Mouse (Mus musculus) hindbrain, postnatal 0 days (tissue): ENCODE data around the gene Dact3. TPM values are rescaled to one million over a fixed set of nuclear protein-coding genes. Genes with fewer than 3 reads are reported as not detected.
A peak's percentile ranks its signal among the peaks of the same experiment; 100 is the strongest.

Source experiments
- ATAC-seq: fragments of 200-750 bp; cut with Nextera tagmentation; 2 replicates; pipeline ENCODE4 v1.8.0; 2017; ENCODE audit warnings: mild to moderate bottlenecking, moderate TSS enrichment, moderate library complexity
- DNase-seq: peaks from one replicate; pipeline ENCODE4 v3.0.0-alpha.2; 2015; ENCODE audit warnings: low spot score
- H3K27ac ChIP-seq: fragments of 300-500 bp; sonication (generic); 2 replicates; pipeline ENCODE4 v1.5.1; 2014; ENCODE audit warnings: mild to moderate bottlenecking
- H3K27me3 ChIP-seq: fragments of 300-500 bp; sonication (generic); 2 replicates; pipeline ENCODE4 v1.6.1; 2014; ENCODE audit warnings: low read length, mixed read lengths; ENCODE audit not compliant: insufficient read depth
- H3K36me3 ChIP-seq: fragments of 300-500 bp; sonication (generic); 2 replicates; pipeline ENCODE4 v1.6.1; 2014; ENCODE audit warnings: low read length, mixed read lengths; ENCODE audit not compliant: insufficient read depth
- H3K4me1 ChIP-seq: fragments of 300-500 bp; sonication (generic); 2 replicates; pipeline ENCODE4 v1.6.1; 2014; ENCODE audit warnings: antibody characterized with exemption, low read length, mixed read lengths; ENCODE audit not compliant: insufficient read depth
- H3K4me2 ChIP-seq: fragments of 300-500 bp; sonication (generic); 2 replicates; pipeline ENCODE4 v1.6.1; 2014; ENCODE audit warnings: low read depth, mild to moderate bottlenecking, low read length, moderate library complexity, mixed read lengths
- H3K4me3 ChIP-seq: fragments of 300-500 bp; sonication (generic); 2 replicates; pipeline ENCODE4 v1.5.1; 2014; ENCODE audit warnings: low read length
- H3K9ac ChIP-seq: fragments of 300-500 bp; sonication (generic); replicated peaks from 2 replicates; pipeline ENCODE4 v1.6.1; 2014; ENCODE audit warnings: mild to moderate bottlenecking, low read length, moderate library complexity, mixed read lengths
- H3K9me3 ChIP-seq: fragments of 300-500 bp; sonication (generic); 2 replicates; pipeline ENCODE4 v1.6.1; 2016; ENCODE audit warnings: low read length, mixed read lengths
- CTCF ChIP-seq: IDR thresholded peaks from 2 replicates; pipeline ENCODE4 v1.5.1; 2016; ENCODE audit warnings: antibody characterized with exemption, control low read depth, low read depth
- WGBS: fragments of 180-500 bp; shearing (Covaris S2); extraction: QIAGEN DNeasy Blood & Tissue Kit; methylation state at CpG from one replicate; pipeline ENCODE4 v1.1.7; 2014; 5-methylcytosine and 5-hydroxymethylcytosine counted together
- polyA plus RNA-seq: library from polyadenylated mRNA; unstranded; fragments of >200 nt; fragmentation: Nextera tagmentation; extraction: Ambion mirVana; gene quantifications from 2 replicates; pipeline ENCODE4 v1.2.1, GENCODE M21; 2015
- total RNA-seq: library from RNA; depleted of rRNA; stranded (reverse); fragments of >200 nt; gene quantifications from 2 replicates; pipeline ENCODE4 v1.2.3, GENCODE M21; 2014

Dact3 gene
- total and polyA plus RNA-seq, 2 experiments from 2014 or later: 7.2 to 85.9 TPM

DNA sequence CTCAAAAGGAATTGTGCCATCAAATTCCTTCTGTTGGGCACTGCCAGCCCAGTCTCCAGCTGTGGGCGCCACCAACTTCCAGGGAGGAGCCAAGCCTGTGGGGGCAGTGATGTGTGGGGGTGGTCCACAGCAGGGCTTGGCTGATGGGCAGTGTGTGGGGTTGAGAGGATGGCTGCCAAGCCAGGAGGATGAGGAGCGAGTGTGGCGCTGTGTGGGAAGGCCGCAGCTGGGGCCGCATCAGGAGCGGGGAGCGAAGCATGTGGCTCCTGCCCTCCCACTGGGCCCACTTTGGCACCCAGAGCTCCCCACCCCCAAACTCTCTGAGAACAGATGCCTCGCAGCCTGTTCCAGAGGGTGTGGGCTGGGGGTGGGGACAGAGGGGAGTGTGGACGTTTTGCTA is 42.9 kb downstream of the Dact3 start:
- no peak overlapping the region for H3K4me3 ChIP-seq
- no peak overlapping the region; the same call in 1 of the 2 replicates for H3K9ac ChIP-seq
- peak; percentile 59 for DNase-seq
- H3K9me3 ChIP-seq: no peaks in the 10 kb centered on the region
- no peaks in the 10 kb centered on the region for H3K27me3 ChIP-seq
- H3K27ac ChIP-seq: peak overlapping the region; percentile 45; the same call in 1 of the 2 replicates
- 32% methylated on average over 9 of the region's 9 CpGs for WGBS
- no peak overlapping the region for H3K4me2 ChIP-seq
- no peak for TF ChIP-seq CTCF
- H3K4me1 ChIP-seq: peaks cover 26% of the 10 kb centered on the region
- ATAC-seq: peak; percentile 18; the same call in 1 of the 2 replicates
- H3K36me3 ChIP-seq: peaks cover 41% of the 10 kb centered on the region

DNA sequence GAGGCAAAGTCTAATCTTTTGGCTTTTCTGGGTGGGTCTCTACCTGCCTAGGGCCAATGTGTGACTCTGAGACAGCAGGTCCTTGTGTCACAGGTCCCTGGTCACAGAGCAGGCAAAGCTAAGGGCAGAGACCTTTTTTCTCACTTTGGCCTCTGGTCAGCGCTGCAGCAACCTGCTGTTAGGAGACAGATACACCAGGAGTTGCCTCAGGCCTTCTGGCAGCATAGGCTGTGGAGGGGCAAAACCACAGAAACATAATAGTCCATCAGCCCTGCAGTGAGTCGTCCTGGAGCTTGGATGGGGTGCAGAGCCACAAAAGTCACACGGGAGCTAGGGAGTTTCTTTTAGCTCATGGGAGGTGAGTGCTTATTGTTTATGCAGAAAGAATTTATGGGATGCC is 43.6 kb downstream of the Dact3 start:
- DNase-seq: no peak
- whole genome bisulfite sequencing: 65% methylated on average over 3 of the region's 3 CpGs
- no peaks in the 10 kb centered on the region for H3K9me3 ChIP-seq
- no peak overlapping the region; the same call in 1 of the 2 replicates for H3K9ac ChIP-seq
- H3K36me3 ChIP-seq: peaks cover 41% of the 10 kb centered on the region
- ATAC-seq: no peak
- no peak overlapping the region for H3K4me2 ChIP-seq
- TF ChIP-seq CTCF: no peak
- H3K4me3 ChIP-seq: no peak overlapping the region
- H3K27ac ChIP-seq: peak overlapping the region; percentile 45; the same call in 1 of the 2 replicates
- no peaks in the 10 kb centered on the region for H3K27me3 ChIP-seq
- H3K4me1 ChIP-seq: peaks cover 26% of the 10 kb centered on the region

DNA sequence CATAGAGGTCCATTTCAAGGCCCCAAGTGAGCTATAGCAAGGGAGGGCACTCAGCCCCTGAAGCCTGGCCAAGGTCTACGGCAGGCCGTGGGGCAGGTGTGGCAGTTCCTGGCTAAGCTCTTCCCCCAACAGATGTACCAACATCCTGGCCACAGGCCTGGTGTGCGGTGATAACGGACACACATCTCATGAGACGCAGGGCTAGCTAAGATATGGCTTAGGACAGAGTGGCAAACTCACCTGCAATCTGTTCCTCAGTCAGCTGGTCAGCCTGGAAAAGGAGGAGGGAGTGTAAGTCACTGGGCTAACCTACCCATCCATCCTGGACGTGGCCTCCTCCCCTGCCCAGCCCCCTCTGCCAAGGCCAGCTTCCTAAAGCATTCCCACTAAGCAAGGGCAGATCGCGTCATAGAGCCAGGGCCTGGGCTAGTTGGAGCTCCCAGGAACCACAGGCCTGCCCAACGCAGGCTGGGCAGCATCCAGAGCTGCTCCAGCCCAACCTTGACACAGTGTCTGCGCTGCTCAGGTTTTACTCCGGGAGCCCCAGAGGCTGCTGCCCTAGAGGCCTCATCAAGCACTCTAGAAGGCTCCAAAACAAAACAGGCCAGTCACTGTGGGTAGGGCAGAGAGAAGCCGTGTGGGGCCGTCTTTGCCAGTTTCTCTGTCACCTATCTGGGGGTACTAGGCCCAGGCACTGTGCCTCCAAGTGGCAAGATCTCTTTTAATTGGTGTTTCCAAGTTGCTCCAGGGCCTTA is 44.5 kb downstream of the Dact3 start:
- no peak for TF ChIP-seq CTCF
- Histone ChIP-seq H3K9me3 (no peaks in the 10 kb centered on the region), H3K4me1 (peaks cover 26% of the 10 kb centered on the region), H3K27me3 (no peaks in the 10 kb centered on the region), H3K27ac (peak overlapping the region; percentile 54), H3K4me3 (peak overlapping the region; percentile 11; the same call in 1 of the 2 replicates), H3K9ac (peak overlapping the region; percentile 28; the same call in 1 of the 2 replicates), H3K4me2 (peak overlapping the region; percentile 40), H3K36me3 (peaks cover 38% of the 10 kb centered on the region)
- WGBS: 60% methylated on average over 13 of the region's 13 CpGs
- DNase-seq (no peak), ATAC-seq (no peak)

DNA sequence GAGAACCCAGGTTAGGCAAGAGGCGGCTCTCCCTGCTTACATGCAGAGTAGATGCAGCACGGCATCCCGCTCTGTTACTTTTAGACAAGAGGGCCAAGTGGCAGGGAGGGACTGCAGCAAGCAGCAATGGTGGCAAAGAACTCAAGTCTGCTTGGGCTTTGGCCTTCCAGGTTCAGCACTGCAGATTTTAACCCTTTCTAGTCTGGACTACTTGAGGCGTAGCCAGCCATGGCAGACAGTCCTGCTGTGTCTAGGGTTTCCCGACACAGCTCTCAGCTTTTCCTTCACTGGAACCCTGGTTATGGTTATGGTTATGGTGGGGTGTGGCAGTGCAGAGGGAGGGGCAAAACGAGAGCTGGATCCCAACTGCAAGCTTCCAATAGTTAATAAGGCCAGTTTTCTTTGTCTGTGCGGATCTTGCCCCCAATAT is 45.0 kb downstream of the Dact3 start:
- WGBS: 64% methylated on average over 7 of the region's 7 CpGs
- H3K4me1 ChIP-seq: peaks cover 26% of the 10 kb centered on the region
- peak overlapping the region; percentile 54 for H3K27ac ChIP-seq

DNA sequence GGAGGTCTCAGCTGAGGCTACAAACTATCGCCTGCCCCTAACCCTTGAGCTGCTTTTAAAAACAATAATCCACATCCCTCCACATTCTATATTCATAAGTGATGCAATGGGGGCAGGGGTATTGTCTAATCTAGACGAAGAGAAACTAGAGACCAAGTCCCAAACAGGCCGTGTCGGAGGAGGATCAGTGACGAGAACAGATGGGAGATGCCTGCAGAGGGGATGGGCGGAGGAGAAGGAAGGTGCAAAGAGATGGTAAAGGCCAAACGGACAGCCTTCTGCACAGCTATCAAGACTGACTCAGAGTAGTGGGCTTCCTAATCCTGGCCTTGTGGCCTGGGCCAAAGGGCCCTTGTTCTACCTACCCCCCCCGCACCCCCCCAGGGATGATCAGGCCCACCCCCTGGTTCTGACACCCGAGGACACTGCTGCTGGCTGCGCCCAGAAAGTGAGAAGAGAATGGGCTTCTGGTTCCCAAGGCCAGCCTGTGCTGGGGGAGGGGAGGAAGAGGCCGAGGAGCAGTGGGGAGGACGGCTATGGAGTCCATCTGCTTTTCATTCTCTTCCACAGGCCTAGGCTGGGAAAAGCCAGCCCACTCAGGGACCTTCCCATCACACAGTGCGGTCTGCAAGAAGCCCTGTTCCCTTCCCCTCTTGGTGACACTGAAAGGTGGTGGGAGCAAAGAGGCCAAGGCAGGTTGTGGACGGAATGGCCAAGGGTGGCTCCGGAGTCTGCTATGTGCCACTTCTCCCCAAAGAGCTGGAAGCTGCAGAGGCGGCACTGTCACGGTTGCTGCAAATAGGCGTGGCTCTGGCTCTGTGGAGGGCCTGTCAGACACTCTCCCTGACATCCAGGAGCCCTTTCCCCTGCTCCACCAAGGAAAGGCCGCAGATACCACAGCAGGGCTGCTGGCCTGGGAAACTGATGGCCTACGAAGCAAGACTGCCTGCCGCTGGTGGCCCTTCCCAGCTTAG is 46.0 kb downstream of the Dact3 start:
- TF ChIP-seq CTCF: no peak
- H3K27me3 ChIP-seq: no peaks in the 10 kb centered on the region
- no peaks in the 10 kb centered on the region for H3K9me3 ChIP-seq
- peak overlapping the region; percentile 99 for H3K9ac ChIP-seq
- peak overlapping the region; percentile 82 for H3K4me3 ChIP-seq
- peaks cover 26% of the 10 kb centered on the region for H3K4me1 ChIP-seq
- peak overlapping the region; percentile 99 for H3K27ac ChIP-seq
- no peak for ATAC-seq
- 20% methylated on average over 21 of the region's 21 CpGs for WGBS
- H3K36me3 ChIP-seq: peaks cover 23% of the 10 kb centered on the region
- peak; percentile 52 for DNase-seq
- peak overlapping the region; percentile 94 for H3K4me2 ChIP-seq

More for the DNA sequence above, 45.0 kb downstream of the Dact3 start:
- no peak for DNase-seq
- Histone ChIP-seq H3K27me3 (no peaks in the 10 kb centered on the region), H3K9me3 (no peaks in the 10 kb centered on the region), H3K4me2 (peak overlapping the region; percentile 40), H3K4me3 (0 out of 2 replicates have a peak overlapping the region, but pooled peaks have one; percentile 11), H3K9ac (peak overlapping the region; percentile 28; the same call in 1 of the 2 replicates), H3K36me3 (peaks cover 32% of the 10 kb centered on the region)
- no peak for TF ChIP-seq CTCF
- no peak for ATAC-seq

DNA sequence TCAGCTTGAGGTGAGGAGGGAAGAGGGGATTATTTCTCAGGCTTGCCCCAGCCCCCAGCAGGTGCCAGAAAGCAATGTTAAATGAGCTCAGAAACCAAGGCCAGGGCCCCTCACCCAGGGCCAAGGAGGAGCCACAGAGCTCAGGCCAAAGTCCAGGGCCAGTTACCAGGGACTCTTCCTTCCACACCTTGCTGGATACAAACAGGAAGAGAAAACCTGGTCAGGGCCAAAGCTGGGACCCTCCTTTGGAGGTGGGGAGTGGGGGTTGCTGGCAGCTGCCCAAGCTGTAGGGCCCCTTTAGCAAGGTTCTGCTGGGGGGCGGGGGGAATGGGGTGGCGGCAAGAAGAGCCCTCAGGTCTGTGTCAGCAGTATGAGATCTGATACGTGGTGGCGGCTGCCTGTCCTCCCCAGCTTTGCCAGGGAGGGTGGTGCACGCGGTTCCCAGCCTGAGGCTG is 46.8 kb downstream of the Dact3 start:
- no peak for TF ChIP-seq CTCF
- peak overlapping the region; percentile 82 for H3K4me3 ChIP-seq
- H3K36me3 ChIP-seq: peaks cover 15% of the 10 kb centered on the region
- 13% methylated on average over 6 of the region's 6 CpGs for WGBS
- peak overlapping the region; percentile 99 for H3K27ac ChIP-seq
- H3K4me2 ChIP-seq: peak overlapping the region; percentile 94
- no peaks in the 10 kb centered on the region for H3K9me3 ChIP-seq
- no peak for ATAC-seq
- H3K27me3 ChIP-seq: no peaks in the 10 kb centered on the region
- peak overlapping the region; percentile 99 for H3K9ac ChIP-seq
- no peak for DNase-seq
- peaks cover 26% of the 10 kb centered on the region for H3K4me1 ChIP-seq
